Comparison of ENCODE assay signal across 9 mouse cellular contexts in the genomic region with DNA sequence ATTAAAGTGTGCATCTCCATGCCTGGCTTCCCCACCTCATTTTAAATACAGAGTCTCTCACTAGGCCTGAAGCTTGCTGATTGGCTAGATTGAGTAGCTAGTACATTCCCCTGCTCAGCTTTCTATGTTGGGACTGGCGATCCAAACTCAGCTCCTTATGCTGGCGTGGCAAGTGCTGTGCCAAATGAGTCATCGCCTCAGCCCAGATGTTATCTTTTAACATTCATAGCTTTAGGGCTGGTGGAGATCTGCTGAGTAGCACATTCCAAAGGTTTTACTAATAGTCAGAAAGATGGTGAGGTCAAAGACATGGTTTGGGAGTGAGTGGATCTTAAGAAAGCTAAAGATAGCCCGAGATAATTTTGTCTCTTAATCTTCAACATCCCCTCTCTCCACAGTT. TPM values are rescaled to one million over a fixed set of nuclear protein-coding genes. Genes with fewer than 3 reads are reported as not detected.
DNase-seq lines count a peak whose midpoint lies in the region; ATAC-seq lines count a peak whose summit lies in the region.
"Had no signal": no experiment of that assay in that cellular context is flagged by ENCODE, and none has a peak within 500 bp of the region (broad histone marks: within the 10 kb centered on the region; RNA-seq: fewer than 3 reads in every experiment).

No protein-coding gene starts in this region.

- H3K9me3 ChIP-seq in intestine, embryonic 16.5 days (ENCODE audit: control insufficient read depth, low read length): no peaks in the 10 kb centered on the region
- H3K9me3 ChIP-seq: midbrain, embryonic 12.5 days had no signal

- ATAC-seq in intestine, embryonic 16.5 days: peak; percentile 77

- H3K4me2 ChIP-seq in intestine, embryonic 16.5 days (ENCODE audit: low read depth, low read length): no peak overlapping the region
- H3K4me2 ChIP-seq: midbrain, embryonic 12.5 days had no signal

- no peaks in the 10 kb centered on the region for H3K36me3 ChIP-seq in intestine, embryonic 16.5 days (ENCODE audit: control insufficient read depth, insufficient read depth, low read length)
- H3K36me3 ChIP-seq: midbrain, embryonic 12.5 days had no signal

- H3K27me3 ChIP-seq in intestine, embryonic 16.5 days (replicated peaks; ENCODE audit: control insufficient read depth, insufficient read depth, low read length): no peaks in the 10 kb centered on the region
- H3K27me3 ChIP-seq: midbrain, embryonic 12.5 days had no signal

- WGBS in intestine, embryonic 16.5 days: 26% methylated on average over 4 of the region's 4 CpGs

- H3K27ac ChIP-seq in intestine, embryonic 16.5 days (ENCODE audit: low read length): no peak overlapping the region
- H3K27ac ChIP-seq: midbrain, embryonic 12.5 days had no signal

- peak; percentile 52 for DNase-seq in embryo, embryonic 10 days (ENCODE audit: low spot score)
- no peak for DNase-seq in embryo, embryonic 9.5 days (ENCODE audit: extremely low spot score)
- peak; percentile 31 for DNase-seq in forelimb bud, embryonic 11.5 days (ENCODE audit: low read depth, low spot score)
- peak; percentile 80 for DNase-seq in skeletal muscle tissue, adult 2 months (ENCODE audit: low read depth, low spot score)
- DNase-seq in c-Kit-positive CD71-positive TER-119-positive erythroid progenitor cells, embryonic 14.5 days (ENCODE audit: low spot score): no peak
- no peak for DNase-seq in natural killer cell, adult 2 months (ENCODE audit: low spot score in 2 of 2)
- DNase-seq in right cerebral cortex, postnatal 14 days: no peak

- no peak overlapping the region for H3K4me3 ChIP-seq in intestine, embryonic 16.5 days (ENCODE audit: low read length)
- H3K4me3 ChIP-seq: midbrain, embryonic 12.5 days had no signal

- H3K4me1 ChIP-seq in intestine, embryonic 16.5 days (ENCODE audit: control insufficient read depth, insufficient read depth, low read length): no peaks in the 10 kb centered on the region
- H3K4me1 ChIP-seq: midbrain, embryonic 12.5 days had no signal

- H3K9ac ChIP-seq in intestine, embryonic 16.5 days (ENCODE audit: low read depth, low read length): no peak overlapping the region
- H3K9ac ChIP-seq: midbrain, embryonic 12.5 days had no signal

RNA-seq across cellular contexts. Expression of a gene that starts 17.3 kb away (rescaled TPM):
- polyA plus RNA-seq in intestine, embryonic 16.5 days (2015; fragmentation: Nextera tagmentation; extraction: Ambion mirVana): 61.3 and 62.1 TPM in 2 replicates

RNA-seq across cellular contexts. Expression of a gene that starts 48.0 kb away (rescaled TPM):
- polyA plus RNA-seq in intestine, embryonic 16.5 days (2015; fragmentation: Nextera tagmentation; extraction: Ambion mirVana): 26.4 and 28.2 TPM in 2 replicates

RNA-seq across cellular contexts. Expression of a gene that starts 48.1 kb away (rescaled TPM):
- polyA plus RNA-seq in intestine, embryonic 16.5 days (2015; fragmentation: Nextera tagmentation; extraction: Ambion mirVana): 37.4 and 41.4 TPM in 2 replicates

Comparison
In these comparisons a context has a peak if more than half of its experiments do, and no peak if none do; other contexts are left out.
1. DNase-seq: peak in embryo, embryonic 10 days (single experiment), forelimb bud, embryonic 11.5 days (single experiment) and skeletal muscle tissue, adult 2 months (single experiment); none in embryo, embryonic 9.5 days (single experiment), c-Kit-positive CD71-positive TER-119-positive erythroid progenitor cells, embryonic 14.5 days (single experiment), natural killer cell, adult 2 months (0 of 2) and right cerebral cortex, postnatal 14 days (single experiment).